Mouse (Mus musculus): ENCODE results near the gene Slc25a41.

- TF ChIP-seq CTCF (IDR thresholded peaks at IDR 0.05) (no peak), POLR2A (IDR thresholded peaks at IDR 0.05; ENCODE audit: insufficient read depth, low read depth, low read length) (no peak)
These were observed 11.8 kb downstream of the Slc25a41 start for GRCm38 (mm10) chr17:57029691-57030090.

All from heart, adult 2 months (tissue).